Mouse (Mus musculus) gastrocnemius, adult 18-20 months (tissue): ENCODE measurements at regions not wholly inside any gene's neighbourhood (a gene's known extent, or its start where the extent isn't known, plus 50 kb on each side); places are given as distances from the start of the nearest gene placed in this dataset.
A peak's percentile ranks its signal among the peaks of the same experiment; 100 is the strongest.

Source experiments
- DNase-seq: peaks from one replicate; pipeline ENCODE4 v3.0.0; 2021; ENCODE audit warnings: low spot score

DNA sequence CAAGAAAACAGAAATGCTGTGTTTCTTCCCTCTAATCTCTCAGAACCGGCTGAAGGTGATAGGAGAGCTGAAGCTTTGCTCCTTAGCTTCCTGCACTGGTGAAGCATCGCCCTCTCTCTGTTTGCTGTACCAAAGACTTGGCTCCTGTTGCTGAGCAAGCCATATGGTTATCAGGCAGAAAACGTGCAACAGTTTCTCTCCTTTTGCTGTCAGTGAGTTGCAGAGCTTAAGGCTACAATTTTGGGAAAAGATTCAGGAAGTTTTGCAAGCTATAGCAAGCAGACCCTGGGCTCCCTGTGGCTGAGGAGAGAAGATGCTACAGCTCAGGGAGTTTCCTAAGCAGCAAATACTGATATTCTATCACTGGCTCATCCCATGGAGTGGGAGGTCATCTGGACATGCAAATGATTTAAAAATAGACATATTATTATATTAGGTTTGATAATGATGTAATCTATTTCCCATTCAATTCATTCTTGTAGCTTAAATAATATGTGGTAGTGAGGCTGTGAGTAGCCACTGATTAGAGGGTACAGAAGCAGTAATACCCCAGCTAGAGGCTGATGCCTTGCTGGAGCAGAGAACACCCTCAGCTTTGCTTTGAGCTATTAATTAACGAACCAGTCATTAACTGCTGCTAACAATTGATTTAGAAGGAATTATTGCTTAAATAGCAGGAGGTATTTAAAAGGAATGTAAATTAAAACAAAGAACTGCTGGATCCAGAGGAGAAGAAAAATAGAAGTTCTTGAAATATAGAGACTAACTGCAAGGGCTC lies 240.1 kb upstream of the Emcn start:
- DNase-seq = no peak

DNA sequence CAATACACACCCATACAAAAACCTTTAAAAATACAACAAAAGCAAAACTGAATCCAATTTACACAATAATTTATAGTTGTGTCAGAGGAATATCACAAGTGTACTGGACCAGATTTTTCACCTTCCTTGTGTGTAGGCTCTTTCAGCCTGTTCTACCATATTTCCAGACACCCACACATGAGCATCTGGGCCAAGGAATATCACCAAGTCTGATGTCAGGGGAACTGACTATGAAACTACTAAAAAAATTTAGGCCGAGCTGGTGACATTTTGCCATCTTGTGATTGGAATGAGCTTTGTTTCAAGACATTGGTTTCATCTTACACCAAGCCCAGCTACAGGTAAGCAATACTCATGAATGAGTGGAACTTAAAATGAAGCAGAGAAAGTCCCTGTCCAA lies 234.9 kb upstream of the Emcn start:
- DNase-seq = no peak

DNA sequence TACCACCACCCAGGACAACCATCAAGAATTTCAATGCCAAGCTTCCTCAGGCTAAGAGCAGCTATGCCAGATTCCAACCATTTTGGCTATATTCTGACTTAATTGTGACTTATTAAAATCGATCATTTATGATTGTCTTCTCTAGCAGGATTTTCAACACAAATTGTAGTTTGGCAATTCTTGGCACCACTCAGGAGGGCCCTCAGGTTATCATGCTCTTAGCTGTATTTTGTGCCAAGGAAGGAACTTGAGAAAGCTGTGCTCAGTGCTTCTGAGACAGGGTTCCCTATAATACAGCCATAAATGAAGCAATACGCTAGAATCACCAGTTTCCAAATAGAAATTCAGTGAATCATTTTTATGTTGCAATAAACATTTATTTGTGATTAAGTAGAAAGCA lies 232.7 kb upstream of the Emcn start:
- DNase-seq = no peak

DNA sequence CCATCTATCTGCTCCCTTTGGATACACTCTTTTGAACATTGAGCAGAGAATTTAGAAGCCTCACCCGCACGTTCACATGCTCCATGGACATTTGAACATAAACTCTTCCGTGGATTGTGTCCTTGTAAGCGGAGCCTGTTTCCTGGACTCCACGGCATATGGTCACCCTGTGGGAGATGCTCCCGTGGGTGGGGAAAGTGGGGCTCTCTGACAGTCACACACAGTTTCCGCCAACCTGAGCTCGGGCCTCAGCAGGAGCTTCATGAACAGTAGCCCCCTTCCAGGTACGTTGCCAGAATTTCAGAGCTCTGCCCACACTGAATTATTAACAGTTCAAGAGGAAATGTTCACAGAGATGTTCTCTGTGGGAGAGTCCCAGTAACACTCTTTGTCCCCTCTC lies 231.1 kb upstream of the Emcn start:
- no peak for DNase-seq

DNA sequence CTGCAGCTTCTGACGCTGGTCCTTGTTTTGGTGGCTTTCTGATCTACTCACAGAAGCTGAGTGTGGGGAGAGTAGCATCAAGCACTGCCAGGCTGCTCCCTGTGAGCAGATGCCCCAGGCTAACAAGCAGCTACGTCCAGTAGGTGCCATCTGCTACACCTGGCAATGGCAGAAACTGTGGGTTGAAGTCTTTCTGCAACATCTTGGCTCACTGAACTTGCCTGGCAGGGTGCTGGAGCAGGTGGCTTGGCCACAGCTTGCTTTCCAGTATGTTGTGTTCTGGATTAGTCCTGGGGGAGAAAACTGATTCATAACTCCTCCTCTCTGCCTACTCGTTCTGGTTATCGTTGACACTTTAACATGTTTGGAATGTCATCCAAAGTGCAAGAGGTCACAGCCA lies 230.4 kb upstream of the Emcn start:
- no peak for DNase-seq

DNA sequence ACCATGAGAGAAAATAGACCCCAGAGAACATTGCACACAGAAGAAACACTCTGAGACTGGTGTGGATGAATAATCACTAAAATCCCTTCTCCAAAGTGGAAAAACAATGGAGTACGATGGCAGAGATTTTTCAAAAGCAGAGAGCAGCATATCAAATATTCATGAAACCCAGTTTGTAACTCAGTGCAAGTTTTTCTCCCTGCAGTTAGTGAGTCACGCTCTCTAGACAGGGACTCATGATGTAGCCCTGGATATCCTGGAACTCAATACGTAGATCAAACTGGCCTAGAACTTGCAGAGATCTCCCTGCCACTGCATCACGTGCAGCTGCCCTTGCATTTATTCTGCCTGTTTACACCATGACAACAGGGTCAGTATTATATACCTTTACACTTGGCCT lies 210.9 kb upstream of the Emcn start:
- no peak for DNase-seq

DNA sequence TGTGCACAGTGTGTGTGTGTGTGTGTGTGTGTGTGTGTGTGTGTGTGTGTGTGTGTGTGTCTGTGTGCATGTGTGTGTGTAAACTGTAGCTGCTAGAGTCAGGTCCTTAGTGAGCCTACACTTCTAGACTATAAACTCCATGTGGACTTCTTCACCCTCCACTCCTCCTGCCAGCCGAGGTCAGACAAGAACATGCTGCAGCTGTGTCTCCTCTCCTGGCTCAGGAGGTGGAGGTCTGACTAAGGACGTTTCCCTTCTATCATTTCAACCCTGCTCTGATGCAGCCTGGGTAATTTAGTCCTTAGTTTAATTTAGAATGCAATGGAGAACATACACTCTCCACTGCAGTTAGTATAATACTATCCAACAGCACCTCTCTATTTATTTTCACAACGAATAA lies 198.8 kb upstream of the Emcn start:
- no peak for DNase-seq

DNA sequence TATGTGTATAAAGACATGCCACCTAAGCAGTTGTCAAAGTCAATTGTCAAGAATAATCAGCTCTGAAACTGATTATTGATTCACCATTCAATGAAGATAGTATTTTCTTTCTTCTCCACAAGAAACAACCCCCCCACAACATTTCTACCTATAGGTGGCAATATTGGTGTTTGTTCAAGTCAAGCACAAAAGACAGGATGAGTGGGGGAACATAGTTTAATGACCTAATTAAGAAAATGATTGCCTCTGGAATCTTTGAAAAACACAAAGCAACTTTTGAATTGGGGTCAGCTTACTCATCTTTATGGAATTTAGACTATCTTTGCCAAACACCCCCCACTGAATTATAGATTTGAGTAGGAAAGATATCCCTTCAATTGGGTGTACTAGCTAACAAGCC lies 194.8 kb upstream of the Emcn start:
- no peak for DNase-seq

DNA sequence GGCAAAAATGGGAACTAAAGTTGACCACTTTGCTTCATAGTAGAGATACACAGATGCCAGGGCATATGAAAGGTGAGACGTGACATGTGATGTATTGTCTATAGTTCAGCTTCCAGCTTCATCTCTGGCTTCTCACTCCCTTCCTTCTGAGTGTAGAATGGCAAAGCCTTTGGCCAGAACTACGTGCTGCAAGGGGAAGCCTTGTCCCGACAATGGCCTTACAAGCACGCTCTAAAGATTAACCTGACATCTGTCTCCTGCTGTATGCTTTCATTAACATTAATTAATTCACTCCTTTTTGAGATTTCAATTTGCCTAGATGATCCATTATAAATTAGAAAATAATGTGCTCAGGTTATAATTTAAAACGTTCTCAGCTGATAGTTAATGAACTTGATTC lies 193.5 kb upstream of the Emcn start:
- DNase-seq = no peak

DNA sequence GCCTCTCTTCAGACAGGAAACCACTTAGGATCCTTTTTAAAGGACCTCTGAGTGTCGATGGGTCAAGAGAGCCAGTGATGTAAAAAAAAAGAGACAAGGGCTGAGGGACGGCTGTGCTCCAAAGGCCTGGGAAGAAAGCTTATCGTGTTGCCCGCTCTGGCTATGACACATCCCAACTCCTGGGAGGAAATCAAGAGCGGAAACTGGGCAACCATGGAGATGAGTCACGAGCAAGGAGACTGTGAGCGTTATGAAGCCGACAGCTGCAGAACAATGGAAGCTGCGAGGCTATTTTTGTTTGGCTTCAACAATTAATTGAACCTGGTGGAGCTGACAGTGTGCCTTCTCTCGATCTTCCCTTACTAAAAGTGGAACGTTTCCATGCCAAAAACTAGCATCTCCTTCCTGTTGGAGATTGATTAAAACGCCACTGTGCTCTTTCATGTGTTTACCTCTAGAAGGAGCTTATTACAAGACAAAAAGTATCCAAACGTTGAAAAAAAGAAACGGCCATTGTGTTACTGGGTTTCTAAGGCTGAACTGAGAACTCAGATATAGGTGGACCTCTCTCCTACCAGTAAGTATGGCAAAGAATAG lies 190.4 kb upstream of the Emcn start:
- DNase-seq = peak; percentile 40

DNA sequence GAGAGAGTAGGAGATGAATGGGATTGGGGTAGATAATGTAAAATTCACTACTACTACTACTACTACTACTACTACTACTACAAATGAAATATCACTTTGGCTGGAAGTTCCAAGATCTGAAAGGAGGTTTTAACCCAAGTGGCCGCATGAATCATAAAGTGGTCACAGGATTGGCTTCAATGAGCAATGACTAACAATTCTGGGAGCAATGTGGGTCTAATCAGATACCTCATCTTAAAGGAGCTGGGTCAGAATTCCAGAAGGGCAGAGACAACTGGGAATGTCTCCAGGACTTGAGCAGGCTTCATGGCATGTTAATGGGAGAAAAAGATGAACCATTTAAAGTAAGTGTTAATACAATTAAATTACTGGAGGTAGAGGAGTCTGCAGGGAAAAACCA lies 189.4 kb upstream of the Emcn start:
- no peak for DNase-seq

DNA sequence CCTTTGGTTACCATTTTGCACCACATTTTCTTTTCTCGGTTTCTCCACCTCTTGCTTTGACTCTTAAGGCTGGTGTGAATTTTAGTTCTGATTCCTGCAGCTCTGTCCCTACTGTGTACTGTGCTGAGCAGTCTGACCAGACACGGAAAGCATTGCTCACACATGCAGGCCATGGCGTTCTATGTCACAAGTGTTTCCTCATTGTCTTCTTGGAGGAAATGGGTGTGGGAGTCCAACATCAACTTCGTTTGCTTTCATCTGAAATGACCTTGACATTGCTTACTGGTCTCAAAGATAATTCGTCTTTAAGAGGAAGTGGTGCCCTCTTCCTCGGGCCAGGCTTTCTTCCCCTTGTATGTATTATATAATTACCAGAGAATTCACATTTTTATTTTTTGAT lies 187.6 kb upstream of the Emcn start:
- DNase-seq = no peak

DNA sequence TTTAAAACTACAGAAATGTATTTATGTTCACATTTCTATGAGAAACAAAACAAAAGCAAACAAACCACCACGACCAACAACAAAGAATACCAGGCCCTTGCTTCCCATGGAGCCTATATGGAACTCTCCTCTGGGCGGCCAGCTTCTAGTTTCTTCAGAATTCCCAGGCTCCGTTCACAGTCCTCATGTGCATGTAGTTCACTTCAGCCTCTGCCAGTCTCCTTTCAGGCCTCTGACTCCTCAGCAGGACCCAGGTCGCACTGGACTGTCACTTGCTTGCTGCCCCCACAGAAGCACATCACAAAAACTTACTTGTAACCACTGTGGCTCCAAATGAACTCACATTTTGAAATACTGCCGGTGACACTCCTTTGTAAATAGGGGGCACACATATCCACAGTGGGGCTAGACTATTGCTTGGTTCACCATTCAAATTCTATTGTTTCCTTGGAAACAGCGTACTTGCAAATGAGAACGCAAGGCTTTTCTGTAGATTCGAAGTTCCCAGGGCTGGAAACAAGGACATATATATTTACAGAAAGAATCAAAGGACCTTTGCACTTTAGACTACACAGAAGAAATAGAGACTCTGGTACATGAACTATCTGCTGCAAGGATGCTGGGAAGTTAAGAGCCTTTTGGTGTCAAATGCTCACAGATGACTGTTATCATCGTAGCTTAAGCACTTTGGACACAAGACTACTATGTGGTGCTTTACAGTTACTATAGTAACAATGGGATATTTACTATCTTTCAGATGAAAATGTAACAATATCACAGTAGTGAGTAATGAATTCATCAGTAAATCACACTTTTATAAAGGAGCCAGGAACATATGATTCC lies 186.4 kb upstream of the Emcn start:
- DNase-seq = no peak

DNA sequence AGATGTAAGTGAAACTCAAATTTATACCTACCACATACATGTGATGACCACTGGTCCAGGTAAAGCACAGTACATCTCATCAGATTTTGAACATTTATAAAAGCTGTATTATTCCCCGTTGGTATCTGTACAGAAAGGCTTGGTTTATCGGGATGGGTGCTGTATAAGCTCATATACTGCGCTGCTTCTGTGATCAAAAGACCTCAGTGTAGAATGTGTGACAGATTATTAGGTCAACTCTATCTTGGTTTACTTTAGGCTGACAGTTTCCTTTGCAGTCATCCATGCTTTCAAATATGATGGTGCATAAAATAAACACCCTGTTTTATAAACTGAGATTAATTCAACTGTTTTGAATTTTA lies 185.8 kb upstream of the Emcn start:
- DNase-seq = no peak

DNA sequence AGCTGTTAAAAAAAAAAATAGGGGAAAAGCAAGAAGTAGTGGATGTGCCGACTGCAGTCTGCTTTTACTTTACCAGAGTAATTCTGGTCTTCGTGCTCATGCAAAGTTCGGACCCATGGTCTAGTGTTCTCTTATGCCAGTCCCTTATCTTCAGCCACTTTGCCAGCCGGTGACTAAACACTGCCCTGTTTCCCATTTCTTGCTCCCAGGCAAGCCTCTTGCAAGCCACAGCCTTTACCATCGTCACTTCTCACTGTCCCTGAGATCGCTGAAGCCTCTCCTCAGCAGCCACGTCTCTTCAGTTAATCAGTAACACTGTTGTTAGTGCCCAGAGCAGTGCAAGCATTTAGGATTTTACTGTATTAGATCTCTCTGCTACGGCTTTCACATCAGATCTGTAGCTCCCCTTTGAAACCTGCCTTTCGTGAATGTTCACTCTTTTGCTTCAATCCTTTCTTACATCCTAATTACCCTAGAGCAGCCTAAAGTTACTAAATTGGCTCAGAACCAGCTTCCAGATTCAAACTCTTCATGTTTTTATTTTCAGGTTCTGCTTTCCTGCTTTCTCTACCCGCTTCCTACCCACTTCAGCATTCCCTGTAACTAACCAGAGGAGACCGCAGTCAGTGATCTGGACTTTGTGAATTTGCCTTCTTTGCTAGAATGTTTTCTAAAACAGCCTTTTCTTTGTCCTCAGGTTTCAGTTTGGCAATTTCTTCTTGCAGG lies 184.5 kb upstream of the Emcn start:
- DNase-seq = no peak

DNA sequence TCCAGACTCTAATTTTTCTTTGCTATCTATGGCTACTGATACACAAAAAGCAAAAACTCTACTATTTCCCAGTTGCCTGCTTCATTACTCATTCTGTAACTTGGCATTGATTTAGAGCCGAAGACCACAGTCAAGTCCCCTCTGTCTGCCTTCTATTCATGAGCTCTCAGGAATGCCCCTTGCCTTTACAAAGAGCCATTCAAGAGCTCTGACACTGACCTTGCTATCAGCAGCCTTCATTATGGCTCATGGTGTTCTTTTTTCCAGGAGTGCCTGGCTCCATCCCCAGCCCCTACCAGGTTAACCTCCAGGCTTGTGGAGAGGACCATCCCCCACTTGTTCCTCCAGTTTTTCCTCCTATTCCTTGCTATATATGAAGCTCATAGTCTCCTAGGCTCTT lies 151.8 kb upstream of the Emcn start:
- DNase-seq = no peak

DNA sequence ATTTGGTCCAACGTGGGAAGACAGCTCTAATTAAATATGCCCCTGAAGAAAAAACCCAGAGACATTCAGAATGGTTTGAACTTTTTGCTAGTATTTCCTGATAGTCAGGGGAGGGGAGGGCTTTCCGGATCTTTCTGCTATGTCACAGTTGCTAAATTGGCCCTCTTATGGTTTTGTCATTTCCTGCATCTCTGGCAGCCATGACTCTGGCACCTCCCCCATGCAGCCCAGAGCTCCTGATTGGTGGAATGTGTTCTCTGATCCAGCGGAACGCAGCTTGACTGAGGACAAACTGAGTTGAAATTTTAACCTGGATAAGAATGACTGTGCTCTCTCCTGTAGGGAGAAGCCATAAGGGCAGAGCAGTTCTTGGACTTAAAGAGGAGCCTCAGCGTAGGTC lies 150.4 kb upstream of the Emcn start:
- DNase-seq = no peak

DNA sequence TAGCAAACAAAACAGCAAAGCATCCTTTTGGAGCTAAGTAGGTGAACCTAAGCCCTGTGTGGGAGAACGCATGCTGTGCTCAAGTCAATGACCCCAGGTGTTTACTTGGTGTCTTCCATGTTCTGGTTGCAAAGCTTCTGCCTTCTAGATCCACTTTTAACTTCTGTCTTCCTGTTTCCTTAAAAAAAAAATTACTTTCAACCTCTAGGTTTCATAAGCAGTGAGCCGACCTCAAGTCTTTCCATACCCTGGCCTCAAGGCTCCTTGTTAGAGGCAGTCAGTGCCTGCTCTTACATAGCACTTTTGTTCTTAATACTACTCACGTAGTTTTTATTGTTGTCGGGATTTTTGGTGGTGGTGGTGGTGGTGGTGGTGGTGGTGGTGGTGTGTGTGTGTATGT lies 149.9 kb upstream of the Emcn start:
- DNase-seq = no peak

DNA sequence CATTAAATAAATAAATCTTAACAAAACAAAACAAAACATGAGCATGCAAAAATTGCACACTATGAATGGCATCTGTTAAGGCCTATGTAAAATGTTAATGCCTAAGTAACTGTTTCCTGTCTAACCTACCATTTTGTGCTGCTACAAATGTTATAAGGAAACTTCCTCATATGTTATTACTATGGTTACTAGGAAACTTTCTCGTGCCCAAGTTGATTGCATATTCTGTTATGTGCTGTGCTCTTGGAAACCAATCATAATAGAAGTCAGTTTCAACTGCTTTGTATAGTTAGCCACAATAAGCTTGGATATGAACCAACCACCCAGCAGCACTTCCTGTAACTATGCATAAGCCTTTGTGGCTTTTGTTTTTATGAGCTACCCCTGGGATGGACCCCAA lies 147.0 kb upstream of the Emcn start:
- no peak for DNase-seq

DNA sequence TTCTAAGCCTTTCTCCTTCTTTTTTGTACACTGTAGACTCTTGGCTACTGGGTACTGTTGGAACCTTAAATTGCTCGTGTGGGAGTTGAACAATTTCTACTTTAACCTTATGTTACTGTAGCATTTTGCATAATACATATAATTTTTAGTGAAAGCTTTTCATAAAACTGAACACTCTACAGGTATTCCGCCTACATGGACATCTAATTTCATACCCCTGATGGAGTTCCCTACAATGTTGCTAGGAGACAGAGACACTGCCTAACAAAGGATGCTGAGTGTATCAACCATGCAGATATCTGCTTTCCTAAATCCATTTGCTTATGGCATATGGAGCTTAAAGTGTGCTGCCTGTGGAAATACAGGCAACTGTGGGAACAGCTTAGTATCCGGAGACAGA lies 129.2 kb upstream of the Emcn start:
- no peak for DNase-seq

DNA sequence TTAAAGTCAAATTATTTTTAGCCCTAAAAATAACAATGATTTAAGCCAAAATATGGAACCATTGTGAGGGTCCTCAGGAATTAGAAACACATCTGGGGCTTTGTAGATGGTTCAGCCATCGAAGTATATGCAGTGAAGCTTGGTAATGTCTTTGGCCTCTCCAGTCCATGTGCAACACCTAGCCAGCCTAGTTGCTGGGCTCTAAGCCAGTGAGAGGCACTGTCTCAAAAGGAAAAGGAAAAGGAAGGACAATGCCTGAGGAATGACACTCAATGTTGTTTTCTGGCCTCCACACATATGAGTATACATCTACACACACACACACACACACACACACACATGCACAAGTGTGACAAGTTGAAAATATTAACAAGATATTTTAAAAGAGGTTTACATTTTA lies 124.8 kb upstream of the Emcn start:
- no peak for DNase-seq

DNA sequence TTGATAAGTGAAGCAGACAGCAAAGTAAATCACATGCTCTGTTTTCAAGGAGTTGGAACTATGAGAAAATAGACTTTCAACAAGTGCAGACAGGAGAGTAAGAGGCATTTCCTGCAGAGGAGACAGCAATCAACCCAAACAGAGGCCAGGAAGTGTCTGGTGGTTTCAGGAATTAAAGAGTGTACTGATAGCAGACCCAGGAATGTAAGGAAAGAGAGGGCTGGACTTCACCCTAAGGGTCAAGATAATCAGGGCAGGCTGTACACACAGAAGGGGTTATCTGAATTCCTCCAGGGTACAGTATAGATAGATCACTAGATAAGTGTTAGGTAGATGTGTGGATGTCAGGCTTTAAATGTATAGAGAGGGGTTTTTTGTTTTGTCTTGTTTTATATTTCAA lies 123.6 kb upstream of the Emcn start:
- DNase-seq = no peak
